Mouse (Mus musculus) lung, adult 2 months (tissue): ENCODE data around the gene Tmem258. TPM values are rescaled to one million over a fixed set of nuclear protein-coding genes. Genes with fewer than 3 reads are reported as not detected.
A peak's percentile ranks its signal among the peaks of the same experiment; 100 is the strongest.

Source experiments
- DNase-seq: peaks from one replicate; pipeline ENCODE4 v3.0.0; 2022
- H3K4me1 ChIP-seq: fragments of 200-500 bp; 2 replicates; pipeline ENCODE4 v1.6.1; 2011; ENCODE audit warnings: low read length; ENCODE audit not compliant: control insufficient read depth, insufficient read depth
- H3K4me3 ChIP-seq: fragments of 200-500 bp; replicated peaks from 2 replicates; pipeline ENCODE3; 2011; ENCODE audit warnings: low read depth, mild to moderate bottlenecking, control low read depth, low read length; ENCODE audit errors: extremely low read depth
- CTCF ChIP-seq: fragments of 200-500 bp; IDR thresholded peaks from 2 replicates; pipeline ENCODE4 v1.5.1; 2011; ENCODE audit warnings: mild to moderate bottlenecking, low read length, control low read depth; ENCODE audit not compliant: insufficient read depth
- POLR2A ChIP-seq: fragments of 200-500 bp; IDR thresholded peaks from 2 replicates; pipeline ENCODE4 v1.6.1; 2011; ENCODE audit warnings: low read depth, mild to moderate bottlenecking, control low read depth, low read length, borderline replicate concordance; ENCODE audit errors: extremely low read depth
- WGBS: fragments of 180-500 bp; shearing (Covaris S2); methylation state at CpG from one replicate; pipeline ENCODE4 v1.1.7; 2018; 5-methylcytosine and 5-hydroxymethylcytosine counted together
- polyA plus RNA-seq: library from polyadenylated mRNA; depleted of rRNA; stranded (reverse); fragments of >200 nt; gene quantifications from 2 replicates; pipeline ENCODE4 v1.2.3, GENCODE M21; 2012

The Tmem258 gene
- polyA plus RNA-seq, 1 experiment, result 70.0 TPM

DNA sequence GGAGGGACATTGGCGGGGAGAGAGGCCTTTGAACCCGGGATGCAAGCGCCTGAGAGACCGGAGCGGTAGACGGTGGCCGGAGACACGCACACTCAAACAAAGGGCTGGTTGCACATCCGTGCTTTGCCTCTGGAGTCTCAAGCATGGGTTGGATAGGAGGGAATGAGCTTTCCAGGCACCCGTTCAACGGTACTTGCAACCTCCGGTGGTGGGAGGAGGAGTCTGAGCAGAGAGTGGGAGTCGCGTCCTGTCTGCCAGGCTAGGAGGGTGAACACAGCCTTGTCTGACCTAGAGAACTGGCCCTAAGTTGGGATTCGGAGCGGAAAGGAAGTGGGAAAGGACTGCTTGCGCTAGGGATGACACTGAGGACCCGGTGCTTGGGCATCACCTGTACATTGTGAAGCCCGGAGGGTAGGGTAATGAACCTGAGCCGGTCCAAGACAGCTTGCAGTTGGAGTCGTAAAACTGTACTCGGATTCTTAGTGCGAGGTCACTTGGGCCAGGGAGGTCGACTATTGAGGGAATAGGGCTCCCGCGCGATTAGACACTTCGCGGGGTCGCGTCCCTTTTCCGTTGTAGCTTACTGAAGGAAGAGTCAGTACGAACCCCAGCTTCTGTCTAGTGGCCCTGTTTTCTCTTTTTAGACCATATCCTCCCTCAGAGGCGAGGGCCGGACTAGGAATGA is 20.4 kb upstream of the Tmem258 start:
- TF ChIP-seq POLR2A (peak; percentile 76; the same call in 1 of the 2 replicates), CTCF (no peak)
- H3K4me3 ChIP-seq, result peak overlapping the region; percentile 87
- WGBS, result 2% methylated on average over 35 of the region's 35 CpGs
- H3K4me1 ChIP-seq, result peaks cover 5% of the 10 kb centered on the region
- DNase-seq, result peak; percentile 77

DNA sequence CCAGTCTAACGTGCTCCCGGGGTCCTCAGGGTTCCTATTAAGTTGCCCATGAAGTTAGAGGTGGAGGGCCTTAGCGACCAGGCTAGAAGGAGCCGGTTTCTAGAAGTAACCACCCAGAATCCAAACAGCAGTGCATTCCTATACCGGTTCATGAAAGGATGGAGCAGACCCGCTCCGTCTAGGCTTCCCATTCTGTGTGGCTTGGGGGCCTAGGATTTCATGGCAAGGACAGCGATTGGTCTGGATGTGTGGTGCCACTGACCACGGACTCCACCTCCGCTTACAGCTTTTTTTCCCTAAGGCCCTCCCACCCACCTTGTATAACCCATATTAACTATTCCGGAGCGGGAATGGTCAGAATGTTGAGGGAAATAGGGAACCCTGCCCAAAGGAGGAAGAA is 19.7 kb upstream of the Tmem258 start:
- Histone ChIP-seq H3K4me3 (peak overlapping the region; percentile 87), H3K4me1 (peaks cover 5% of the 10 kb centered on the region)
- 18% methylated on average over 12 of the region's 12 CpGs for WGBS
- peak; percentile 35 for DNase-seq
- TF ChIP-seq POLR2A (peak; percentile 82; the same call in 1 of the 2 replicates), CTCF (no peak)

DNA sequence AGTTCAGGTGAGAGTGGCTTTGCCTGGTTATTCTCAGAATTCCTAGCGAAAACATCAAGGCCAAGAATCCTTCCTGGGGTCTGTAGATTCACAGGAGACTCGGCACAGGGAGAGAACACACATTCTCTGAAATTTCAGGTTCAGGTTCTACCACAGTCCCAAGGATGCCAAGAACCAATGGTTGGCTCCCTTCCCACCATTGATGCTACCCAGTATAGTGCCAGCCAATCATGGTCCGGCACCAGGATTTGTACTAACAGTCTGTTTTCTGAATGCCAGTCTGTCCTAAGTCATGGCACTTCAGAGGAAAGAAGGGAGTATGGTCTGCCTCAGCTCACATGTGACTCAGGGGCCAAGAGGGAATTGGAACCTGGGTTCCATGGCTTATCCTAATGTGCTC is 17.9 kb upstream of the Tmem258 start:
- no peak for DNase-seq
- no peak overlapping the region for H3K4me3 ChIP-seq
- WGBS, result 85% methylated on average over 3 of the region's 3 CpGs
- TF ChIP-seq CTCF (no peak), POLR2A (no peak)
- H3K4me1 ChIP-seq, result peaks cover 5% of the 10 kb centered on the region

DNA sequence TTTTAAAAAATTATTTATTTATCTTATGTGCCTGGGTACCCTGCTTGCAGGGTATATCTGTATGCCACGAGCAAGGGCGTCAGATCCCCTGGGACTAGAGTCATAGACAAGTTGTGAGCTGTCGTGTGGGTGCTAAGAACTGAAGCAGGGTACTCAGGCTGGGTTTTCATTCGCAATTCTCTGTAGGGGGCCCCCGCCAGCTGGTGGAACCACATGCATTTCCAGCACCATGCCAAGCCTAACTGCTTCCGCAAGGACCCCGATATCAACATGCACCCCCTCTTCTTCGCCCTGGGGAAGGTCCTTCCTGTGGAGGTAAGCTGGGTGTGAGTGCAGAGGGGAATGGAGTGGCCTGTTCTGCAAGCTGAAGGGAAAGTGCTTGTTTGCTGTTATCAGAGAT is 17.2 kb upstream of the Tmem258 start:
- WGBS, result 96% methylated on average over 8 of the region's 8 CpGs
- TF ChIP-seq CTCF (no peak), POLR2A (no peak)
- Histone ChIP-seq H3K4me3 (no peak overlapping the region), H3K4me1 (peaks cover 8% of the 10 kb centered on the region)
- no peak for DNase-seq

DNA sequence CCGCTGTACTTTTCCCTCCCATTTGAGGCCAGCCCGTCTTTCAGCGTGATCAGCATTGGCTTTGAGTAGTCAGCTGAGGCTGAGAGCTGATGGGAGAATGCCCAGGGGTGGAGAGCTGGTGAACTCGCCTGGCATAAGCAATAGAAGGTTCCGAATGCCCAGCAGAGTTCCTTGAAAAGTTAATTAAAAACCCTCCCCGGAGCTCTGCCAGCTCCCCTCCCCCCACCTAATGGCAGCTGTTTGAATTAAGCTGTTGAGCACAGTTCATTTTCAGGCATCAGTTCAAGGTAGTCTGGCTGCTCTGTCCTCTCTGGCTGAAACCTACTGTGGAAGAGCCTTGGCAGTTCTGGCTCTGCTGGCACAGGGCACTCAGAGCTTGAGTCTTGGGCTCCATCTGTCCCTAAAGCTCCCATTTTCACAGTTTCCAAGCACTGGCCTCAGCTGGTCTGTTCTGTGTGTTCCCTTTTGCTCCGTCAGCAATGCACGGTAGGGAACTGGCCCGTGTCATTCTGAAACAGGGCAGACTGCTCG is 15.5 kb upstream of the Tmem258 start:
- H3K4me1 ChIP-seq, result 0 out of 2 replicates have a peak, but pooled peaks cover 3% of the 10 kb centered on the region
- DNase-seq, result no peak
- H3K4me3 ChIP-seq, result no peak overlapping the region
- TF ChIP-seq CTCF (no peak), POLR2A (no peak)
- 70% methylated on average over 10 of the region's 10 CpGs for WGBS

- no peak for TF ChIP-seq CTCF
- no peak for TF ChIP-seq POLR2A
- WGBS, result 94% methylated on average over 6 of the region's 6 CpGs
- no peak for DNase-seq
- Histone ChIP-seq H3K4me3 (no peak overlapping the region), H3K4me1 (0 out of 2 replicates have a peak, but pooled peaks cover 3% of the 10 kb centered on the region)
Observed at GRCm38 (mm10) chr19:10189022-10189421, 14.8 kb upstream of the Tmem258 start.

DNA sequence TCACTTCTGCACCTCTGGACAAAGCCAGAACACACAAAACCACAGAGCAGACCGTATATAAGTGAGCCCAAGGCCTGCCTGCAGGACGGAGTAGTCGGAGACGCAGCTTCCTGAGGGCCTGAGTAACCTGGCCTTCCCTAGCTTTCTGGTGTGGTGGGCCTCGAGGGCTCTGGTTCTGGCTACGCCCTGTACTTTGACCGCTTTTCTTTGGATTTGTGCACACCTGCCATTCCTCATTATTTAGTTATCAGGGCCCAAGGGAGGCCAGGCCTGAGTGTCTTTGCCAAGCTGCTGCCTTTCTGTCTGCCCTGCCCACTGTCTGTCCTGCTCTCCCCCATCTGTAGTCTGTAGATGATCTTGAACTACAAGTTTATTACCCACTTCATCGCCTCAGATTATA is 13.9 kb upstream of the Tmem258 start:
- 93% methylated on average over 8 of the region's 8 CpGs for WGBS
- no peak for DNase-seq
- no peak for TF ChIP-seq POLR2A
- TF ChIP-seq CTCF, result no peak
- Histone ChIP-seq H3K4me3 (no peak overlapping the region), H3K4me1 (0 out of 2 replicates have a peak, but pooled peaks cover 3% of the 10 kb centered on the region)

DNA sequence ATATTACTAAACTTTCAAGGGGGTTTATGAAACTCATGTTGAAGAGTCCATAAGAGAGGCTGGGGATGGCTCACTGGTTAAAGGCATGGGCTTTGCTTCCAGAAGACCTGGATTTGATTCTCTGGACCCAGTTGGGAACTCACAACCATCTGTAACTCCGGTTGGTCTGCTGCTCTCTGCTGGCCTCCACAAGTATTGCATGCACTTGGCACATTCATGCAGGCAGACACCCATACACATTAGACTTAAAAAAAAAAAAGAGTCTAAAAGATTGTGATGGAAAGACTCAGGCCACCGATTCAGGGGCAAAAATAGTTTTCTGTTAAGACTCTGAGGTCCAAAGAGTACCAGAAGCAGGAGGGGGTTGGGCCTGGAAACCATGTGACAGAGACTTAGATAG is 13.0 kb upstream of the Tmem258 start:
- TF ChIP-seq CTCF, result peak; percentile 81
- no peak for TF ChIP-seq POLR2A
- Histone ChIP-seq H3K4me3 (no peak overlapping the region), H3K4me1 (0 out of 2 replicates have a peak, but pooled peaks cover 3% of the 10 kb centered on the region)
- peak; percentile 72 for DNase-seq
- WGBS, result 28% methylated on average over 2 of the region's 2 CpGs

GRCm38 (mm10) chr19:10191326-10191725 is 12.5 kb upstream of the Tmem258 start:
- DNase-seq, result no peak

DNA sequence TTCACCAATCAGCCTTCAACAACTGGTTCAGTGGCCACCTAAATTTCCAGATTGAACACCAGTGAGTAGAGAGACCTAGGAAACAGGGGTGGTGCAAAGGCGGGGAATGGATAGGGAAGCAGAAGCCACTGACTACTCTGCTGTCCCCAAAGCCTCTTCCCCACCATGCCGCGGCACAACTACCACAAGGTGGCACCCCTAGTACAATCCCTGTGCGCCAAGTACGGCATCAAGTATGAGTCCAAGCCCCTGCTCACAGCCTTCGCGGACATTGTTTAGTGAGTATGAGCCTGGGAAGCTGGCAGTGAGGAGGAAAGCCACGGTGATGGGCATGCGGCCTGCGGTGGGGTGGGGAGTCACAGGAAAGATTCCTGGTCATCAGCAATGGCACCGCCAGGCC is 9.5 kb upstream of the Tmem258 start:
- Histone ChIP-seq H3K4me1 (0 out of 2 replicates have a peak, but pooled peaks cover 3% of the 10 kb centered on the region), H3K4me3 (no peak overlapping the region)
- TF ChIP-seq POLR2A (no peak), CTCF (no peak)
- no peak for DNase-seq
- 85% methylated on average over 11 of the region's 11 CpGs for WGBS

More at GRCm38 (mm10) chr19:10191326-10191725, 12.5 kb upstream of the Tmem258 start:
- WGBS, result 55% methylated on average over 7 of the region's 7 CpGs
- Histone ChIP-seq H3K4me1 (0 out of 2 replicates have a peak, but pooled peaks cover 3% of the 10 kb centered on the region), H3K4me3 (no peak overlapping the region)
- TF ChIP-seq POLR2A, result no peak
